Mouse (Mus musculus) c-Kit-negative CD71-positive TER-119-positive erythroid progenitor cells, embryonic 14.5 days (primary cell): ENCODE data around the gene Med27.
"Not testable (repeated sequence)": the region's sequence is repeated elsewhere in the genome, so short reads cannot be mapped to it uniquely, and the experiment has no call there.

Experiments used
- DNase-seq: peaks from one replicate; pipeline ENCODE4 v3.0.0-alpha.2; 2013; ENCODE audit warnings: low read depth, low spot score

The Med27 gene

DNA sequence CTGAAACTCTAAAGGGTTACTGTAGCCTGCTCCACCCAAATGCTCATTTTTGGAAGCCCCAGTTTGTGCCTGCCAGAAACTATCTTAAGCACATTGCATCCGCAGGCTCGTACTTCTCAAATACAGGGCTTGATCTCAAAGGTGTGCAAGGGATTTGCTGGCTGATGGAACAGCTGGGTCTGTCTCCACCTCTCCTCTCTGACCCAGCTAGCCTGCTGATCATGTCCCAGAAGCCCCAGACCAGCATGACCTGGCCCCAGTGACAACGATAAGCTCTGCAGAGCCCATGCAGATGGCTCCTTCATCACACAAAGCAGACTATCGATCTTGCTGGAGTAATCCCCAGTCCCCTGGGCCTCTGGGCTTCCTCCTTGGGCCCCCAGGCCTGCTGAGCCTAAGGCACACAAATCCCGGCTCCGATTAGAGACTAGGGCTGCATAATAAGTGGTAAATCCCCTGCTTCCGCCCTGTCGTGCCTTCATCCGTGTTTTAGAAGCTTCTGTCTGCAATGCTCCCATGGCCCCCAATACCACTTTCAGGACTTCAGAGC, 170.1 kb downstream of the Med27 start:
- DNase-seq = no peak

DNA sequence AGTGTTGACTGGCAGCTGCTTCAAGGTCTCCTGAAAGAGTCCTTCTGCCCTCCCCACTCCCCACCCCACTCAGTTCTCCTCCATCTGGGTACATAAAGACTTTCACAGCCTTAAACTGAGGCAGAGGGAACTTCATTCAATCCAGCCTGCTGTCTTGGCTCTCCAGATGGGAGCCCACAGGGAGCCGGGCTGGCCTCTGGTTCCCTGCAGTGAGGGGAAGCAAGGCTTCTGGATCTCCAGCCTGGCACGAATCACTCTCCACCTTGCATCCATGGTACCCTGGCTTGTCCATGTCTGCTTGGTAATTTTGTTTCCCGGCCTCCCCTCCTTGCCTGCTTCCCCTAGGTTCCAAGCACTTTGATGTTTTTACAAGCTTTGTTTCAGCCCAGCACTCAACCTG, 172.8 kb downstream of the Med27 start:
- DNase-seq = no peak

DNA sequence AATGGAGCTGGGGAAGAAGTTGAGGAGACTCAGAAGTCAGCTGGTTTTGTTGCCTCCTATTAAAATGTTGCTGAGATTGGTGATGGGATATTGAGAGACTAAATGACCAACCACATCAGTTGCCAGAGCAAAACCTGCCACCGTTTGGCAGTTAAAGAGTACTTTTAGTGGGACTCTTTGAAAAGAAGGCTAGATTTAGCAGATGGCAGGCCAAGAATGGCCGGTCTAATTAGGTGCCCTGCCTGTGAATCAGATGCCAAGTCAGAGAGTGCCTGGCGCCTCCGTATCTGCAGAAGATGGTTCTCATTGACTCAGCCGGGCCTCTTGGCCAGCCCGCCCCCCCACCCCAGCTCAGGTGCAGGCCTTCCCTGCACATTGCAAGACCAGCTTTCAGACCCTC, 173.6 kb downstream of the Med27 start:
- DNase-seq = no peak

DNA sequence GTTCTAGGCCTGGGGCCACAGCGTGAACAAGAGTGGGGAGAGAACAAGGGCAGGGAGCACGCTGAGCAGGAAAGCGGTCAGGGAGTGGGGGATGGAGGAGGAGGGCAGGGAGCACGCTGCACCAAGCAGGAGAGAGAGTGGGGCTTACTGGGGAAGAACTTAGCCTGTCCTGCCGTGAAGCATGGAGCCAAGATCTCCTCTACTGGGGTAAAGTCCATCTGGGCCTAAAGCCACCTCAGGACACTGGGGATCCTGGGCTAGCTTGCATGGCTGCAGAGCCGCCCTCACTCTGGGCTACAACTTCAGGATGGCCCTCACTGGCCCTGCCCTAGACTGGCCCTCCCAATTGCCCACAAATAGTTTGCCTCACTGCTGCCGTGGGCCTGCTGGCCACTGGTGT, 174.9 kb downstream of the Med27 start:
- DNase-seq = no peak

DNA sequence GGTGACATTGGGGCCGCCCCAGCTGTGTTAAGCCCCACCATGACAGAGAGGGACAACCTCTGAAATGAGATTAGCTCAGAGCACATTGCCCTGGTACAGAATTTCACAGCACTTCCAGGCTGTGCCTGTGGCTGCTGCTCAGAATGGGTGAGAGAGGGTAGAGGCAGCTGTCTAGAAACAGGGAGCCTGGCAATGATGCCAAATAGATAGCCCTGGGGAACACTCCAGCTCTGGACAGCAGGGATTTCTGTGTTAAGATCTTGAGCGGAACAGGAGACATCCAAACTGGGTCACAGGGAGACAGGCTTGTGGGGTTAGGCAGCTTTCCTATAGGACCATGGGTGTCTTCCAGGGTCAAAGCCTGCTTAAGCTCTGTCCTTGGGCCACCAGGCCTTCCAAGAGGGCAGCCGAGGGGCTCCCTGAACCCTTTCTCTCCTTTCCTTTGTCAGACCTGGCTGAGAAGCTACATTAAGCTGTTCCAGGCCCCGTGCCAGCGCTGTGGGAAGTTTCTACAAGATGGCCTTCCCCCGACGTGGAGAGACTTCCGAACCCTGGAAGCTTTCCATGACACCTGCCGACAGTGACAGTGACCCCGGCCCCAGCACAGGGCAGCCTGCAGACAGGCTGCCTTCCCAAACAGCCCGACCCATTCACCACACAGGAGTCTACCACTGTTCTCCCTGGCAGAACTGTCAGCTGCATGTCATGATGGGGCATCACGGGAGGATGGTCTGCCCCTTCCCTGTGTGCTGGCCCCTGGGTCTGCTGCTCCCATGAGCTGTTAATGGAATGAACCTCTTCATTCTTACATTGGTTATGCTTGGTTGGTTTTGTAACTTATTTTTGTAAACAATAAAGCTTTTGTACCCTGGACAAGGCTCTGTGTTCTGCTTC, 177.5 kb downstream of the Med27 start:
- no peak for DNase-seq

DNA sequence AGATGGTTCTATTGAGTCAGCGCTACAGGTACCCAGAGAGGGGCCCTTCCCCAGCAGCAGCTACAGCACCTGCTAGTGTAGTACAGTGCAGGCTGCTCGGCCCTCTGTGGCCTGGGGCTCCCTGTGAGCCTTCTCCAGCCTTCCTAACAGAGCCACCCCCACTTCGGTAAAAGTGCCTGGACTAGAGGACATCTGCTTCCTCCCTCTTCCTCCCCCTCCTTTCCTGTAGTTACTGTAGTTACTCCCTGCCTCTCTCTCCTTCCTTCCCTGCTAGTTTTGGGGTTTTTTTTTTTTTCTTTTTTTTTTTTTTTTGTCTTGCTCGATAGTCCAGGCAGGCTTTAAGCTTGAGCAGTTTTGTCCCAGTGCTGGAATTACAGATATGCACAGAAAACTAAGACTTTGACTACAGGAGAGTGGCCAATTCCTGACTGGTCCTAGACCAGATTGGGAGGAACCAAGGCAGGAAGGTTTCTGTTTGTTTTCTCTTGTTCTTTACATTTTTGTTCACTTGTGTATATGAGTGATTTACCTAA, 178.7 kb downstream of the Med27 start:
- DNase-seq = no peak

DNA sequence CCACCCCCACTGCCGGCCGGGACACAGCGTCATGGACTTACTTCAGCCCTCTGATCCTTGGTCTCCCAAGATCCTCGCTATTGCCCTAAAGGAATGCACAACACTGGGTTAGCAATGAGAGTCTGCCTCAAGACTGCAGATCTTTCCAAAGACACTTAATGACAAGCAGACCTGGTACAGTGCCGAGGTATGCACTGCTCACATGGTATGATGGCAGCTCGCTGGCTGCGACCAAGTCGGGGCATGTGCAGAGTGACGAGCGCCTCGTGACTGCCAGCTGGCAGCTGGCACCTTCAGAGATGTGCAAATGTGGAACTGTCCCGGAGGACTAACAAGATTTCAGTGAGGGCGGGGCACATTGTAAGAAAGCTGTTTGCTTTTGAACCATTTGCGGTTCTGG, 179.6 kb downstream of the Med27 start:
- DNase-seq = no peak

DNA sequence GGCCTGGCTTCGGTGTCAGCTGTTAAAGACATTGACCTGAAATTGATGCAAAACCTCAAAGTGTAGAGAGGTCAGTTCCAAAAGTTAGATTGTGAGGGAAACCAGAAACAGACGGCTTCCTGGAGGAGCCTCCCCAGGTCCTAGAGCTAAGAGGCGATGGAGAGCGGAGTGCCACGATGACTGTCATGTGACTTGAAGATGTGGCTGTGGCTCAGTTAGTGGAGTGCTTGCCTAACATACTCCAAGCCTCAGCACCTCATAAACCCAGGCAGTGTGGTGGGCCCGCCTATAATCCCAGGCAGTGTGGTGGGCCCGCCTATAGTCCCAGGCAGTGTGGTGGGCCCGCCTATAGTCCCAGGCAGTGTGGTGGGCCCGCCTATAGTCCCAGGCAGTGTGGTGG, 180.9 kb downstream of the Med27 start:
- DNase-seq = not testable (repeated sequence)

DNA sequence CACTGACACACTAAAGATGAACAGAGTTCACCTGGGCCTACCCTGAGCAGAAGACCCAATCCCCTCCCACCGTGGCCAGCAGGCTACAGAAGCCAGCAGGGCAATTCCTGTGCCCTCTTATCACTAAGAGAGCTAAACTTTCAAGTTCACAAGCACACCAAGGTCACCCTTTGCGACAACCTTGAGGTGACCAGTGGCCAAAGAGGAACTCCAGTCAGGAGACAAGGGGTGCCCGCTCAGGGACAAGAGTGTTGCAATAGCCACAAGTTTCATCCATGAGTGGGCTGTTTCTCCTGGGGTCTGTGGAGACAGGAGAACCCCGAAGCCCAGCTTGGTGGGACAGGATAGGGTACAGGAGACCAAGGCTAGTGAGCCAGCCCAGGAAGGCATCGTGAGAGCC, 182.2 kb downstream of the Med27 start:
- no peak for DNase-seq

DNA sequence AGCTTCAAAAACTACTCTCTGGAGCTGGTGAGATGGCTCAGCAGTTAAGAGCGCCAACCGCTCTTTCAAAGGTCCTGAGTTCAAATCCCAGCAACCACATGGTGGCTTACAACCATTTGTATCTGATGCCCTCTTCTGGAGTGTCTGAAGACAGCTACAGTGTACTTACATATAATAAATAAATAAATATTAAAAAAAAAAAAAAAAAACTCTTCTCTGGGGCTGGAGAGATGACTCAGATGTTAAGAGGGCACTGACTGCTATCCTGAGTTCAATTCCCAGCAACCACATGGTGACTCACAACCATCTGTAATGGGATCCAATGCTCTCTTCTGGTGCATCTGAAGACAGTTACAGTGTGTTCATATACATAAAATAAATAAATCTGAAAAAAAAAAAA, 183.2 kb downstream of the Med27 start:
- DNase-seq = not testable (repeated sequence)

DNA sequence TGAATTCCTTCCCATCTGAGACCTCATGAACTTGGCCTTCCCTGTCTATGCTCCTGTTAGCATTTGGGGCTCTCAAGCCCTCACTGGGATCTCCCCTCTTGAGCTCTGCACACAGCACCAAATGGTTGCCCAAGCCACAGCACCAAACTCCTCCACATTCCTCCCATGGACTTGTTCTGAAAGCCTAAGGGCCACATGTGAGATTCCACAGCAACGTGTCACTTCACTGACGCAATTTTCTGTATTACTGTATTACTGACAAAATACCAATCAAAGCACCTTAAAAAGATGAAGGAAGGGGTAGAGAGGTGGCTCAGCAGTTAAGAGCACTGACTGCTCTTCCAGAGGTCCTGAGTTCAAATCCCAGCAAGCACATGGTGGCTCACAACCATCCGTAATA, 185.6 kb downstream of the Med27 start:
- no peak for DNase-seq

DNA sequence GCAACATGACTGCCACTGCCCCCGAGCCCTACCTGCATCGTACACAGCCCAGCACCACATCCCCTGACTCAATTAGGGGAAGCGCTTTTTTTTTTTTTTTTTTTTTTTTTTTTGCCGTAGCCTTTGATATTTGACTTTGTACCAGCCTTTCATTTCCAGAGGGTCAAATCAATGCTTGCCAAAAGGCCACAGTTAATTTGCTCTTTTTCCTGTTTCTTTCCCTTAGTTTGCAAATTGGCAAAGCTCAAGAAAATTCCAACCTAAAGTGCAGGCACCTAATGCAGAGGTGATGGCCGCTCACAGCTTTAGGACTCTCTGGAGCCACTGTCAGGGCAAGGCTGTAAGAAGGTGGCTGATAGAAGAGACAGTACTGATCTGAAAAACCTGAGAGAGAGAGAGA, 186.3 kb downstream of the Med27 start:
- DNase-seq = no peak

DNA sequence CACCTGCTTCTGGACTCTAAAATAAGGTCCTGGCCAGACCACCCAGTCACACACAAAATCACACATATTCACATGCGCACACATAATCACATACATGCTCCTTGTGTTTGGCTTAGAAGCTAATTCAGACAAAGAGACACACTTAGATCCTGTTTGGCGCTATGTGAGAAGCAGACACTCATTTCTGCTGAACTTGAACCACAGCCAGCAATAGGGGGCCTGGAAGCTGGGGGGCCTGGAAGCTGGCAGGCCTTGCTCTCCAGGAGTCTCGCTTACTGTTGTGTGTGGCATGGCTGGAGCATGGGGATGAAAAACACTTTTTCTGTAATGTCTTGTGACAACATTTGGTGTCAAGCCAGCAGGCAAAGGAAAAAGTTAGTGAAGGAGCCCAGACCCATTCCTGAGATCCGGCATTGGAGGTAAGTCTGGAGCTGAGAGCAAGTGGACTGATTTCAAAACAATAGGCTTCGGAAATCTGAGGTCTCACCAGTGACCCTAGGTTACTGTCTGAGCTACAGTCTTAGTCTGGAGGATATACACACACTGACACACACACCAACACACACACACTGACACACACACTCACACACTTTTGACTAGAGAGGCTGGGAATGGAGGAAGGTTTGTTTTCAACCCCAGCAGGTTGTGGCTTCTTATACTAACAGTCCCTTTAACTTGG, 189.1 kb downstream of the Med27 start:
- no peak for DNase-seq

DNA sequence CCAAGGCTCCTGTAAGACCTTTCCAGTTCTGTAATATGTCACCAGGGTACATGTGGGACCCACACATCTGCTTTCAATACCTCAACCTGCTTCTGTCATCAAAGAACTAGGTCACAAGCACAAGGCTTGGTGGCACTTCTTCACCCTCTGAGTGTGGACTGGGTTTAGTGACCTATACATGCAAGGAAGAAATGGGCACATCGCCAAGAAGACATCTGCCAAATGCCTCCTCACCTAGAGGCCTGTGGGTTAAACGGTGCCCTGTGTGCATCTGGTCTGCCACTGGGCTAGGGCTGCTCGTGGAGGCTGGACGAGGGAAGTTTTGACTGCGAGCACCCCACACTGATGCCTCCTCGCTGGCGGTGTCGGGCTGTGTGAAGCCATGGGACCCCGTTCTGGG, 189.9 kb downstream of the Med27 start:
- no peak for DNase-seq

DNA sequence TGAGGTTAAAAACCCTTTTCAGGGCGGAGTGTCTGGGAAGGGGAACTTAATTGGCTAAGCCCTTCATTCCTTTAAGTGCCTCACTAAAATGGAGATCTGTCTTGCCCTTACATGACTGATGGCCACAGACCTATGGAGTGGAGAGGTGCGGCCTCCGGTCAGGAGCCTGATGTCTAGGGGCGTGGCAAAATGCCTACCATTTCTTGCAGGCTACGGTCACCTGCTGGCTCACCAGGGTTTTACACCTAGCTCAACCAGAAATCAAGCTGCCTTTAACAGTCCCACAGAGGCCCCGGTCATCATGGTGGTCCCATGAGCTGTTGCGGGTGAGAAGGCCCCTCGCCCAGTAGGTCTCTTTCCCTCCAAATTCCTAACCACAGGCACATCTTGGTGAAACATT, 190.7 kb downstream of the Med27 start:
- no peak for DNase-seq

DNA sequence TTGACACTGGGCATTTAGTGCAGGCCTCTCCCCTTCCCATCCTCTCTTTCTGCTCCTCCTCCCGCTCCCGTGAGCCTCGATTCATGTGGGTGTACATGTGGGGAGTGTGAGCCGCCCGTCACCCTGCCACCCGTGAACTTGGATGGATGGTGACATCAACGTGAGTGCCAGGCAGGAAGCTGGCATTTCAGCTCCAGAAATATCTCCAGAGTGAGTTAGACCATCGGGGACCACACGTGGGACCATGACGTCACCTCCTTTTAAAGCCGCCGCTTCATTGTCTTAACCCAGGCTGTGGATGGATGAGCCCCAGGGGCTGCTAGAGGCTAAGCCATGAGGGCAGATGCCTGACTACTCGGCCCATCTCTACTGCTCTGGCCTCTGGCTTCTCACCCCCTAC, 195.4 kb downstream of the Med27 start:
- DNase-seq = no peak

DNA sequence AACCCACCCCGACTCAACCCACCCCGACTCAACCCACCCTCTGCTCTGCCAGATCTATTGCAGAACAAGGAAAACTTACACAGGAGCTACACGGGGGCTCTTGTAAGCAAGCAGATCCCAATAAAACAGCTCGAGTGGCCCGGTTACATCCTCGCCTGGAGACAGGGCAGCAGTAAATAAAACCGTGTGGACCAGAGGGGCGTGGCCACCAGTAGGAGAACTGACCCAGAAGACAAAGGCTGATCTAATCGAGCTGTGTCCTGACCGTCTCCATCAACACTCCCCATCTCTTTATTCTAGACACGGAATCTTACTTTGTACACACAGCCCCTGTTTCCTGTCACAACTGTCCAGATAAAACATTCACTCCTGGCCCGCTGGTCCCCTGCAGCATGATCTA, 200.0 kb downstream of the Med27 start:
- DNase-seq = no peak

DNA sequence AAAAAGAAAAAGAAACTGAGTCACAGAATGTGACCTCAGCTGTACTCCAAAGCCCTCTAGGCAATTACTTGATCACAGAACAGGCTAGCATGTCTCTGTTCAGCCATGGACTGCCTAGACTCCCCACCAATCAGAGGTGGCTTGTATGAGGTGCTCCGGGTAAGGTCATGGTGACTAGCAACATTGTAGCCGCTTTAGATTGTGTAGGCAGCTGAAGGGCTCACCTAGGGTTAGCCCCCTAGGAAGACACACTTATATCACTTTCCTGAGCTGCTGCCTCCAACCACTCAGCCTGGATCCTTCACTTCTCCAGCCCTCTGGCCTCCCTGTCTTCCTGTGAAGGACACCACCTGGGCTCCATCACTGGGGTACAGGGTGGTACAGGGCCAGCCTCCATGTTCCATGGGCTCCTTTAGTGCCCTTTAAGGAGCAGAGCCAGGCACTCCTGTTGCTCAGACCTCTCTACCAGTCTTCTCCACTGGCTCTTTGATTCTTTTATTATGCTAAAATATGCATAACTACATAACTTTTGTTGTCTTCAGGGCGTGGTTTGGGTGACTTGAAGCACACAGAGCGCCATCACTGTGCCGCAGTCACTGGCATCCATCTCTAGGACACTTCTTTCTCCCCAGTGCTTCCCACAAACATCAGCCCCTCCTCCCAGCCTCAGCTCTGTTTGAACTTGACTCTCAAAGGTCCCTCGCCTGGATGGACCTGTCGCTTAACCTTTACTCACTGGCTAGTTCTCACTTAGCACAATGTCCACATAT, 205.4 kb downstream of the Med27 start:
- no peak for DNase-seq

DNA sequence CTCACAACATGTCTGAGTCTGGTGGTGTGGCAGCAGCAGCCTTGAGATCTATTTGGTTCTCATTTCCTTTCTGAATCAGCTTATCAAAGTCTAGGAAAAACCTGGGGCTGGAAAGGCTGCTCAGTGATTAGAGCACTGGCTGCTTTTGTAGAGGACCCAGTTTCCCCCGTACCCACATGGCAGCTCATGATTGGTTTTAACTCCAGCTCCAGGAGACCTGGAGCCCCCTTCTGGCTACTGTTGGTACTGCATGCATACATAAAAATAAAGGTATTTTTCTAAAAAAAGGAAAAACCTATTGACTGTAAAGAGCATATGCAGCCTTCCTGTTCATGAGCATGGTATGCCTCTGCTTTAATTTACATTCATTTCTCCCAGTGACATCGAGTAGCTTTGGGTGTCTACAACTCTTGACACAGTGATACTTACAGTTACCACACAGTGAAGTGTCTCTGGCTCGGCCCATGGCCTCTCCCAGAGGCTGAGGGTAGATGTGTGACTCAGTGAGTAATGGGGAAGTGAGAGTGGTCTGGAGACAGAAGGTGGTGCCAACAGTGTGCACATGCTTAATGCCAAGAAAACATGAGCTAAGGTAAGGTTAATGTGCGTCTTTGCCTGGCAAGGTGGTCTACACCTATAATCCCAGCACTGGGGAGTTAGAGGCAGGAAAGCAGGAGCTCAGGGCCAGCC, 207.5 kb downstream of the Med27 start:
- DNase-seq = peak; percentile 16

DNA sequence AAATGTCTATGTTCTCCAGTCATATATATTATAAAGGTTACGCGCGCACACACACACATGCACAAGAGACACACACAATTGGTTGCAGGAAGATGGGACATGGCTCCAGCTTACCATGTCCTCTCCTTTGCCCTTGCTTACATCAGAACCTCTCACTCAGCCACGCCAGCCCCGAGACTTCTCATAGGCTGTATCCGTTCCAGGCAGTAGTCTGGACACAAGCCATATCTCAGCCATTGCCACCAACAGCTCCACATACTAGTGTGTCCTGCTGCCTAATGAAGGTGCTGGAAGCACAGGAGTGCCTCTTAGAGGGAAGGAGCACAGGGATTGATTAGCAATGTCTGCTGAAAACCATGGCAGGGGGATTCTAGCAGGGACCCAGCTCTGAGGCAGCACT, 211.9 kb downstream of the Med27 start:
- no peak for DNase-seq

DNA sequence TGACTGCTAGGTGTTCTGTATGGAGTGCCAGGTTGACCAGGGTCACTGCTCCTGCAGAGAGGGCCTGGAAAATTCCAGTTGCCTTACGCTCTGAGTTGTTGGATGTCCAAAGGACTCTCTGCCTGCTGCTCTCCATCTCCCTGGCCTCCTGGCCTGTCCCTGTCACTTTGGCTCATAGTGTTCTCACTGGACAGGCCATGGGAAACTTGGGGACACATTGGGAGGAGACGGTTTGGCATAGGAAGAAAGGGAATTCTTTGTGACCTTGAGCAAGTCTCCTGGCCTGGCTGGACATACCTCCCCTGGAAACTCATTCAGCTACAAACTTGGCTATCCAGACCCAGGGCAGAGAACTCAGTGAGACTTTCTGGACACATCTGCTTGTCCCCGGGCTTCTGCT, 213.3 kb downstream of the Med27 start:
- DNase-seq = no peak
